8 mouse cellular contexts compared by ENCODE assay signal in genomic region chr9:46151704-46152040, GRCm38 (mm10).
A peak's percentile ranks its signal among the peaks of the same experiment; 100 is the strongest.
DNase-seq lines count a peak whose midpoint lies in the region; ATAC-seq lines count a peak whose summit lies in the region.

No protein-coding gene starts in this region.

- peak overlapping the region; percentile 68 for H3K4me3 ChIP-seq in megakaryocyte, embryonic 14.5 days (replicated peaks)
- H3K4me3 ChIP-seq in intestine, embryonic 14.5 days (ENCODE audit: low read depth, low read length): no peak overlapping the region

- no peak for DNase-seq in frontal cortex, postnatal 25 days (ENCODE audit: low spot score in 2 of 2)
- peak; percentile 65 for DNase-seq in intestine, embryonic 14.5 days (ENCODE audit: low spot score)
- peak; percentile 22 for DNase-seq in thymus, postnatal 0 days (ENCODE audit: low spot score)
- DNase-seq in adrenal gland, postnatal 10 days: no peak
- no peak for DNase-seq in frontal cortex, postnatal 36 days (ENCODE audit: low spot score in 2 of 2)

- ATAC-seq in frontal cortex, adult (ENCODE audit: low TSS enrichment): 0 out of 2 replicates have a peak, but pooled peaks have one; percentile 13
- no peak for ATAC-seq in megakaryocyte, adult 5-6 weeks (ENCODE audit: poor library complexity, severe bottlenecking)
- peak; percentile 67 for ATAC-seq in intestine, embryonic 14.5 days (replicated peaks; ENCODE audit: low FRiP score, low TSS enrichment, low read depth)

- WGBS in intestine, embryonic 14.5 days: 46% methylated on average over 6 of the region's 6 CpGs

- peaks cover 98% of the 10 kb centered on the region for H3K4me1 ChIP-seq in megakaryocyte, embryonic 14.5 days
- H3K4me1 ChIP-seq in intestine, embryonic 14.5 days (replicated peaks; ENCODE audit: control insufficient read depth, insufficient read depth, low read length): peaks cover 39% of the 10 kb centered on the region

- H3K9me3 ChIP-seq in megakaryocyte, embryonic 14.5 days: no peaks in the 10 kb centered on the region
- no peaks in the 10 kb centered on the region for H3K9me3 ChIP-seq in intestine, embryonic 14.5 days (ENCODE audit: control insufficient read depth, low read length)

- peak overlapping the region; percentile 80 for H3K27ac ChIP-seq in intestine, embryonic 14.5 days (ENCODE audit: low read depth)

- peaks cover 47% of the 10 kb centered on the region for H3K36me3 ChIP-seq in megakaryocyte, embryonic 14.5 days (replicated peaks; ENCODE audit: low read length)
- H3K36me3 ChIP-seq in intestine, embryonic 14.5 days (ENCODE audit: control insufficient read depth, insufficient read depth, low read length): no peaks in the 10 kb centered on the region

- H3K9ac ChIP-seq in intestine, embryonic 14.5 days (ENCODE audit: low read length): no peak overlapping the region

- no peaks in the 10 kb centered on the region for H3K27me3 ChIP-seq in megakaryocyte, embryonic 14.5 days (replicated peaks)
- no peaks in the 10 kb centered on the region for H3K27me3 ChIP-seq in intestine, embryonic 14.5 days (replicated peaks; ENCODE audit: control insufficient read depth, insufficient read depth, low read length)

- peak overlapping the region; percentile 25; the same call in 1 of the 2 replicates for H3K4me2 ChIP-seq in intestine, embryonic 14.5 days (ENCODE audit: low read length)

Comparison
In these comparisons a context has a peak if more than half of its experiments do, and no peak if none do; other contexts are left out.
1. DNase-seq: peak in intestine, embryonic 14.5 days (single experiment) and thymus, postnatal 0 days (single experiment); none in frontal cortex, postnatal 25 days (0 of 2), adrenal gland, postnatal 10 days (single experiment) and frontal cortex, postnatal 36 days (0 of 2).